Comparison of ENCODE assay signal across 11 mouse cellular contexts in the genomic region with DNA sequence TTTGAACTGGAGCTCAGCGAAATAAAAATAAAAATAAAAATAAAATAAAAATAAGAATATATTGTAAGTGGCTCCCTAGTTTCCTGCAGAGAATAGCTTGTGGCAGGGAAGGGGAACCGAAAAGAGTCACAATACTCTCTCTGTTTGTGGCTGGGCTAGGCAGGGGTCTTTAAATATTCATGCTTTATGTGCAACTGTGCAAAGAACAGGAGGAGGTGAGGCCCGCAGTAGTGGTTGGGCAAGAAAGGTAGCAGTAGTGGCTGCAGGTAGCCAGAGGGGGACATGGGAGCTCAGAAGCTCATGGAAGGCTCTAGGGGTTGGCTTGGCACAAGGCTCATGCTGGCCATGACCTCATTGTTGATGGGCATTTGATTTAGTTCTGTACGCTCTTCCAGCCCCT.
A peak's percentile ranks its signal among the peaks of the same experiment; 100 is the strongest.
DNase-seq lines count a peak whose midpoint lies in the region; ATAC-seq lines count a peak whose summit lies in the region.
"Had no signal": no experiment of that assay in that cellular context is flagged by ENCODE, and none has a peak within 500 bp of the region (broad histone marks: within the 10 kb centered on the region; RNA-seq: fewer than 3 reads in every experiment).

No protein-coding gene starts in this region.

- H3K9ac ChIP-seq in forebrain, embryonic 11.5 days (ENCODE audit: low read length) = no peak overlapping the region
- H3K9ac ChIP-seq in hindbrain, embryonic 15.5 days = no peak overlapping the region
- no peak overlapping the region for H3K9ac ChIP-seq in midbrain, embryonic 16.5 days (ENCODE audit: low read depth, low read length)
- H3K9ac ChIP-seq: liver, embryonic 14.5 days had no signal

- no peaks in the 10 kb centered on the region for H3K9me3 ChIP-seq in heart, embryonic 10.5 days
- no peaks in the 10 kb centered on the region for H3K9me3 ChIP-seq in forebrain, embryonic 11.5 days (ENCODE audit: control insufficient read depth, low read length)
- H3K9me3 ChIP-seq in hindbrain, embryonic 15.5 days = no peaks in the 10 kb centered on the region
- H3K9me3 ChIP-seq in midbrain, embryonic 16.5 days (replicated peaks; ENCODE audit: control insufficient read depth, low read length, poor library complexity, severe bottlenecking) = no peaks in the 10 kb centered on the region

- no peak overlapping the region for H3K4me3 ChIP-seq in heart, embryonic 10.5 days
- H3K4me3 ChIP-seq in forebrain, embryonic 11.5 days (ENCODE audit: low read depth, low read length) = no peak overlapping the region
- no peak overlapping the region for H3K4me3 ChIP-seq in hindbrain, embryonic 15.5 days
- no peak overlapping the region for H3K4me3 ChIP-seq in midbrain, embryonic 16.5 days (ENCODE audit: low read depth, low read length)
- H3K4me3 ChIP-seq: left cerebral cortex, adult 2 months had no signal

- peaks cover 13% of the 10 kb centered on the region for H3K4me1 ChIP-seq in heart, embryonic 10.5 days
- H3K4me1 ChIP-seq in forebrain, embryonic 11.5 days (replicated peaks; ENCODE audit: control insufficient read depth, insufficient read depth, low read length) = peaks cover 5% of the 10 kb centered on the region
- H3K4me1 ChIP-seq in hindbrain, embryonic 15.5 days (replicated peaks) = peaks cover 19% of the 10 kb centered on the region
- H3K4me1 ChIP-seq in midbrain, embryonic 16.5 days (ENCODE audit: control insufficient read depth, insufficient read depth, low read length) = peaks cover 16% of the 10 kb centered on the region

- intact Hi-C loops in heart, postnatal 10 days (cut with DNase I) = no loop called here

- WGBS in heart, embryonic 10.5 days = 80% methylated on average over 4 of the region's 4 CpGs
- 73% methylated on average over 4 of the region's 4 CpGs for WGBS in forebrain, embryonic 11.5 days
- 37% methylated on average over 4 of the region's 4 CpGs for WGBS in hindbrain, embryonic 15.5 days
- 36% methylated on average over 4 of the region's 4 CpGs for WGBS in midbrain, embryonic 16.5 days

- no peaks in the 10 kb centered on the region for H3K27me3 ChIP-seq in heart, embryonic 10.5 days (ENCODE audit: insufficient read depth, poor library complexity, severe bottlenecking)
- H3K27me3 ChIP-seq in forebrain, embryonic 11.5 days (ENCODE audit: control insufficient read depth, insufficient read depth, low read length) = no peaks in the 10 kb centered on the region
- H3K27me3 ChIP-seq in hindbrain, embryonic 15.5 days = no peaks in the 10 kb centered on the region
- H3K27me3 ChIP-seq in midbrain, embryonic 16.5 days (ENCODE audit: control insufficient read depth, insufficient read depth, low read depth, low read length) = no peaks in the 10 kb centered on the region

- H3K4me2 ChIP-seq in forebrain, embryonic 11.5 days (ENCODE audit: low read depth, low read length, severe bottlenecking) = no peak overlapping the region
- H3K4me2 ChIP-seq in hindbrain, embryonic 15.5 days = no peak overlapping the region
- H3K4me2 ChIP-seq in midbrain, embryonic 16.5 days (ENCODE audit: low read length) = no peak overlapping the region

- peak; percentile 51 for ATAC-seq in forebrain, embryonic 11.5 days (replicated peaks; ENCODE audit: low FRiP score)
- ATAC-seq in hindbrain, embryonic 15.5 days (ENCODE audit: low FRiP score, low read depth) = 0 out of 2 replicates have a peak, but pooled peaks have one; percentile 37
- ATAC-seq in midbrain, embryonic 16.5 days = peak; percentile 67

- H3K27ac ChIP-seq in heart, embryonic 10.5 days = 0 out of 2 replicates have a peak overlapping the region, but pooled peaks have one; percentile 56
- H3K27ac ChIP-seq in forebrain, embryonic 11.5 days (ENCODE audit: low read depth, low read length) = peak overlapping the region; percentile 77
- peak overlapping the region; percentile 50 for H3K27ac ChIP-seq in hindbrain, embryonic 15.5 days (replicated peaks)
- peak overlapping the region; percentile 55 for H3K27ac ChIP-seq in midbrain, embryonic 16.5 days (ENCODE audit: low read length)
- H3K27ac ChIP-seq: left cerebral cortex, adult 2 months; liver, embryonic 14.5 days had no signal

- no peak for DNase-seq in heart, embryonic 10.5 days (ENCODE audit: low spot score)
- no peak for DNase-seq in heart, postnatal 10 days
- peak; percentile 48 for DNase-seq in forebrain, embryonic 11.5 days (ENCODE audit: low spot score)
- DNase-seq in urinary bladder, adult 2 months (ENCODE audit: low spot score) = no peak
- no peak for DNase-seq in layer of hippocampus, adult 18-20 months (ENCODE audit: low spot score in 2 of 2)
- DNase-seq in right cerebral cortex, postnatal 36 days (ENCODE audit: low spot score in 2 of 2) = no peak
- DNase-seq: adrenal gland, postnatal 10 days had no signal

- no peaks in the 10 kb centered on the region for H3K36me3 ChIP-seq in heart, embryonic 10.5 days
- no peaks in the 10 kb centered on the region for H3K36me3 ChIP-seq in forebrain, embryonic 11.5 days (ENCODE audit: control insufficient read depth, insufficient read depth, low read length)
- no peaks in the 10 kb centered on the region for H3K36me3 ChIP-seq in hindbrain, embryonic 15.5 days
- no peaks in the 10 kb centered on the region for H3K36me3 ChIP-seq in midbrain, embryonic 16.5 days (ENCODE audit: control insufficient read depth, insufficient read depth, low read length)
